Mouse (Mus musculus) liver, adult 2 months (tissue): ENCODE measurements around the gene Padi6. TPM values are rescaled to one million over a fixed set of nuclear protein-coding genes. Genes with fewer than 3 reads are reported as not detected.

Experiments
- DNase-seq: peaks from one replicate; pipeline ENCODE4 v3.0.0-alpha.2; 2011; ENCODE audit warnings: low read depth, low spot score; ENCODE audit errors: extremely low read depth
- H3K27ac ChIP-seq: fragments of 200-500 bp; replicated peaks from 2 replicates; pipeline ENCODE4 v1.5.1; 2012; ENCODE audit warnings: low read depth, mild to moderate bottlenecking, control low read depth, inconsistent platforms, low read length; ENCODE audit not compliant: insufficient read depth
- H3K27me3 ChIP-seq: fragments of 200-500 bp; 2 replicates; pipeline ENCODE4 v1.6.1; 2012; ENCODE audit warnings: mild to moderate bottlenecking, moderate library complexity, low read length, inconsistent platforms; ENCODE audit not compliant: control insufficient read depth, insufficient read depth
- H3K36me3 ChIP-seq: fragments of 200-500 bp; 2 replicates; pipeline ENCODE4 v1.6.1; 2012; ENCODE audit warnings: low read length, inconsistent platforms; ENCODE audit not compliant: control insufficient read depth, insufficient read depth
- H3K4me1 ChIP-seq: fragments of 200-500 bp; 2 replicates; pipeline ENCODE4 v1.6.1; 2011; ENCODE audit warnings: low read length; ENCODE audit not compliant: control insufficient read depth, insufficient read depth
- H3K4me3 ChIP-seq: fragments of 200-500 bp; 2 replicates; pipeline ENCODE4 v1.5.1; 2011; ENCODE audit warnings: low read depth, mild to moderate bottlenecking, control low read depth, low read length, moderate library complexity; ENCODE audit not compliant: insufficient read depth
- H3K79me2 ChIP-seq: fragments of 200-500 bp; 2 replicates; pipeline ENCODE4 v1.6.1; 2012; ENCODE audit warnings: inconsistent platforms, mild to moderate bottlenecking, low read length, moderate library complexity; ENCODE audit not compliant: control insufficient read depth, insufficient read depth
- H3K9ac ChIP-seq: fragments of 200-500 bp; 2 replicates; pipeline ENCODE4 v1.6.1; 2012; ENCODE audit warnings: low read depth, mild to moderate bottlenecking, control low read depth, inconsistent platforms, low read length
- CTCF ChIP-seq: fragments of 200-500 bp; IDR thresholded peaks from 2 replicates; pipeline ENCODE4 v1.5.1; 2011; ENCODE audit warnings: low read depth, low read length, control low read depth
- POLR2A ChIP-seq: fragments of 200-500 bp; IDR thresholded peaks from 2 replicates; pipeline ENCODE4 v1.6.1; 2011; ENCODE audit warnings: low read length, control low read depth; ENCODE audit not compliant: insufficient read depth; ENCODE audit errors: extremely low read depth
- WGBS: fragments of 180-500 bp; shearing (Covaris S2); methylation state at CpG from one replicate; pipeline ENCODE4 v1.1.7; 2018; 5-methylcytosine and 5-hydroxymethylcytosine counted together
- polyA plus RNA-seq: library from polyadenylated mRNA; depleted of rRNA; stranded (reverse); fragments of >200 nt; gene quantifications from 2 replicates; pipeline ENCODE4 v1.2.3, GENCODE M21; 2012
- total RNA-seq: library from RNA; depleted of rRNA; stranded (reverse); fragments of >200 nt; gene quantifications from 2 replicates; pipeline ENCODE4 v1.2.3, GENCODE M21; 2014

Padi6 gene
- total and polyA plus RNA-seq, 2 experiments = not detected

DNA sequence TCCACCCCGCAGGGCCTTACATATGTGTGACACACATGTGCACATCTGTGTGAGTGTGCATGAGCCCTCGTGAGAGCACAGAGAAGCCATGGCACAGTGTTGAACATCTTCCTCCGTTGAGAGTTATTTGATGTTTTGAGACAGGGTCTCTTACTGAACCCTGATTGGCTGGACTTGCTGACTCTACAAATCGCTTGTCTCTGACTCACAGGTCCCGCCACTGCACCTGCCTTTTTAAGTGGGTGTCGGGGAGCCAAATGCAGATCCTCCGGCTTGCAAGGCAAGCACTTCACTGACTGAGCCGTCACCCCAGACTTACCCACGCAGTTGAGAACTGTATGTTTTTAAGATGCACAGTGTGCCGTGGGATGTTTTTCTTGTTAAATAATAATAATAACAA is 33.4 kb upstream of the Padi6 start:
- no peaks in the 10 kb centered on the region for H3K36me3 ChIP-seq
- H3K4me1 ChIP-seq = no peaks in the 10 kb centered on the region
- 91% methylated on average over 10 of the region's 10 CpGs for WGBS
- no peak overlapping the region for H3K4me3 ChIP-seq
- H3K9ac ChIP-seq = no peak overlapping the region
- TF ChIP-seq CTCF = no peak
- TF ChIP-seq POLR2A = no peak
- H3K27ac ChIP-seq = no peak overlapping the region
- no peaks in the 10 kb centered on the region for H3K27me3 ChIP-seq
- no peak for DNase-seq
- H3K79me2 ChIP-seq = no peaks in the 10 kb centered on the region

GRCm38 (mm10) chr4:140774893-140775292 is 32.5 kb upstream of the Padi6 start:
- Histone ChIP-seq H3K9ac (no peak overlapping the region), H3K79me2 (no peaks in the 10 kb centered on the region), H3K27me3 (no peaks in the 10 kb centered on the region), H3K4me3 (no peak overlapping the region), H3K27ac (no peak overlapping the region), H3K4me1 (peaks cover 3% of the 10 kb centered on the region; the same call in 1 of the 2 replicates), H3K36me3 (no peaks in the 10 kb centered on the region)
- 95% methylated on average over 9 of the region's 9 CpGs for WGBS
- no peak for DNase-seq
- TF ChIP-seq POLR2A (no peak), CTCF (no peak)

GRCm38 (mm10) chr4:140774025-140774800 is 31.8 kb upstream of the Padi6 start, which contains the start of gene Padi4:
TSS of gene Padi4 (minus strand) at chr4:140774236.
- TF ChIP-seq CTCF (no peak), POLR2A (no peak)
- Histone ChIP-seq H3K9ac (no peak within 1 kb of the TSS), H3K27ac (no peak within 1 kb of the TSS), H3K27me3 (no peaks in the 10 kb centered on the region), H3K36me3 (no peaks in the 10 kb centered on the region), H3K79me2 (no peaks in the 10 kb centered on the region), H3K4me3 (no peak within 1 kb of the TSS), H3K4me1 (peaks cover 3% of the 10 kb centered on the region; the same call in 1 of the 2 replicates)
- no peak for DNase-seq
- WGBS = 89% methylated on average over 21 of the region's 21 CpGs

DNA sequence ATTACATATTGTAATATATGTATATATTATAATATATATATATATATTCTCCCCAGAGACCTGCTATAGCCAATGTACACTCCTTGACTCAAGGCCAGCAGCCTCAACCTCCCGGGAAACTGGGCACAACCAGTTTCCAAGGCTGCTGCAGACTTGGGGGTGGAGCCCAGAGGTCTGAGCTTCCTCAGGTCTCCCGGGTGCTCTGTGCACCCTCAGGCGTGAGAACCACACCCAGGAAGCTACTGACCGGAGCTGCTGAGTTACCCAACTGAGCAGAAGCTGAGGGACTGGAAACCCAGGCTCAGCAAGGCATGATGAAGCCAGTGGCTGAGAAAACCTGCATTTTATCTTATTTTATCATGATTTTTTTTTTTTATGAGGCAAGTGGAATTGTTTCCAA is 28.6 kb upstream of the Padi6 start:
- H3K27ac ChIP-seq = no peak overlapping the region
- no peak for DNase-seq
- H3K36me3 ChIP-seq = no peaks in the 10 kb centered on the region
- peaks cover 3% of the 10 kb centered on the region; the same call in 1 of the 2 replicates for H3K4me1 ChIP-seq
- no peak overlapping the region for H3K4me3 ChIP-seq
- no peaks in the 10 kb centered on the region for H3K27me3 ChIP-seq
- TF ChIP-seq POLR2A (no peak), CTCF (no peak)
- no peak overlapping the region for H3K9ac ChIP-seq
- no peaks in the 10 kb centered on the region for H3K79me2 ChIP-seq
- WGBS = 24% methylated on average over 4 of the region's 4 CpGs

DNA sequence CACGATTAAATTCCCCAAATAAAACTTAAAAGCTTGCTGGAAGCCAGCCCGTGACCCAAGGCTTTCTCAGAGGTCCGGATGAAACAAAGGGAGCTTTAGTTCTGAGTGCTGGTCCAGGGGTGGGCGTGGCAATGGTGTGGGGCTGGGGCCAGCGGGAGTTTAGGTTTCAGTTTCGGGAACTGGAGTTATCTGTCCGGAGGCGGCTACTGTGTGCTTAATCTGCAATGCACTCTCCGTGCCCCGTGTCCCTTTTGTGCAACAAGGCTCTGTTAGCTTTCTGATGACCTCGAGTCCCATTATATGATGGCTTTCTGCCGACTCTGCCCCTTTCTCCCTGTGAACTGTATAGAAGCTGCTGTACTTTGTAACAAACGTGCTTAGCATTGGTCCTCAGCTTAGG is 28.0 kb upstream of the Padi6 start:
- H3K9ac ChIP-seq = 0 out of 2 replicates have a peak overlapping the region, but pooled peaks have one; percentile 22
- 2% methylated on average over 13 of the region's 13 CpGs for WGBS
- TF ChIP-seq CTCF (no peak), POLR2A (no peak)
- peaks cover 3% of the 10 kb centered on the region; the same call in 1 of the 2 replicates for H3K4me1 ChIP-seq
- no peaks in the 10 kb centered on the region for H3K36me3 ChIP-seq
- no peaks in the 10 kb centered on the region for H3K27me3 ChIP-seq
- no peaks in the 10 kb centered on the region for H3K79me2 ChIP-seq
- DNase-seq = peak; percentile 36
- H3K4me3 ChIP-seq = peak overlapping the region; percentile 20; the same call in 1 of the 2 replicates
- peak overlapping the region; percentile 37; the same call in 1 of the 2 replicates for H3K27ac ChIP-seq

DNA sequence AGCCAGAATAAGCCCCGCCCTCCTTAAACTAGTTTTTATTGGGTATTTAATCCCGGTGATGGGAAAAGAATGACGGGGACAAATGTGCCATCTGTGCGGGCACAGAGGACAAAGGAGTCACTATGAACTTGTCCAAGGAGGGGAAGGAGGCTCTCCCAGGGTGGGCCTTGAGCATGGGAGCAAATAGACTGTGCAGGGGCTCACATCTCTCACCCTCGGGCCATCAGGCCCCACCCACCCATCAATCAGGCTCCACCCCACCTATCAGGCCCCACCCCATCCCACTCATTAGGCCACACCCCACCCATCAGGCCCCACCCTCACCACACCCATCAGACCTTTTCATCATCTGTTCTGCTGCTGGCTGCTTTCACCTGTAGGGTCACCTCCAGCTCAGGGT is 26.5 kb upstream of the Padi6 start:
- no peaks in the 10 kb centered on the region for H3K27me3 ChIP-seq
- TF ChIP-seq POLR2A = no peak
- no peak for TF ChIP-seq CTCF
- no peaks in the 10 kb centered on the region for H3K36me3 ChIP-seq
- no peak overlapping the region for H3K9ac ChIP-seq
- peaks cover 3% of the 10 kb centered on the region; the same call in 1 of the 2 replicates for H3K4me1 ChIP-seq
- no peak overlapping the region for H3K4me3 ChIP-seq
- DNase-seq = no peak
- no peak overlapping the region for H3K27ac ChIP-seq
- H3K79me2 ChIP-seq = no peaks in the 10 kb centered on the region
- 87% methylated on average over 5 of the region's 5 CpGs for WGBS
